Mouse (Mus musculus) megakaryocyte, embryonic 14.5 days (primary cell): ENCODE measurements around the gene Nphp4. TPM values are rescaled to one million over a fixed set of nuclear protein-coding genes. Genes with fewer than 3 reads are reported as not detected.
"Not testable (repeated sequence)": the region's sequence is repeated elsewhere in the genome, so short reads cannot be mapped to it uniquely, and the experiment has no call there.

ENCODE experiments used
- H3K27me3 ChIP-seq: replicated peaks from 2 replicates; pipeline ENCODE3; 2012; ENCODE audit warnings: inconsistent platforms
- H3K36me3 ChIP-seq: replicated peaks from 2 replicates; pipeline ENCODE3; 2012; ENCODE audit warnings: low read length, inconsistent platforms, mixed read lengths
- H3K4me1 ChIP-seq: 2 replicates; pipeline ENCODE4 v1.6.1; 2012; ENCODE audit warnings: inconsistent platforms
- H3K4me3 ChIP-seq: replicated peaks from 2 replicates; pipeline ENCODE3; 2012; ENCODE audit warnings: moderate library complexity, mild to moderate bottlenecking, inconsistent platforms
- H3K9me3 ChIP-seq: 2 replicates; pipeline ENCODE4 v1.6.1; 2012; ENCODE audit warnings: inconsistent platforms
- FLI1 ChIP-seq: IDR thresholded peaks from 2 replicates; pipeline ENCODE4 v1.6.1; 2012; ENCODE audit warnings: low read length, inconsistent platforms, mixed read lengths
- GATA1 ChIP-seq: IDR thresholded peaks from 3 replicates; pipeline ENCODE4 v1.6.1; 2012; ENCODE audit warnings: mixed read lengths, low read length, inconsistent platforms, borderline replicate concordance
- polyA plus RNA-seq: library from polyadenylated mRNA; stranded (reverse); fragments of >175 nt; gene quantifications from 2 replicates; pipeline ENCODE4 v1.2.3, GENCODE M21; 2012; ENCODE audit warnings: low replicate concordance; ENCODE audit not compliant: insufficient read depth

The Nphp4 gene
- polyA plus RNA-seq, 1 experiment = 0.64 TPM

- Histone ChIP-seq H3K27me3 (no peaks in the 10 kb centered on the region), H3K4me1 (no peaks in the 10 kb centered on the region), H3K36me3 (no peaks in the 10 kb centered on the region), H3K9me3 (peaks cover 79% of the 10 kb centered on the region), H3K4me3 (peak overlapping the region; percentile 54)
- TF ChIP-seq FLI1 (no peak), GATA1 (no peak)
These were observed 73.7 kb downstream of the Nphp4 start for GRCm38 (mm10) chr4:152550203-152550549.

GRCm38 (mm10) chr4:152553582-152554285 lies 77.2 kb downstream of the Nphp4 start:
- Histone ChIP-seq H3K4me1 (no peaks in the 10 kb centered on the region), H3K4me3 (no peak overlapping the region), H3K27me3 (no peaks in the 10 kb centered on the region), H3K9me3 (peaks cover 43% of the 10 kb centered on the region), H3K36me3 (no peaks in the 10 kb centered on the region)
- TF ChIP-seq FLI1 (no peak), GATA1 (no peak)

- Histone ChIP-seq H3K36me3 (no peaks in the 10 kb centered on the region), H3K27me3 (no peaks in the 10 kb centered on the region), H3K4me1 (no peaks in the 10 kb centered on the region), H3K9me3 (peaks cover 36% of the 10 kb centered on the region), H3K4me3 (no peak overlapping the region)
- TF ChIP-seq GATA1 = no peak
- no peak for TF ChIP-seq FLI1
These were observed 77.9 kb downstream of the Nphp4 start for GRCm38 (mm10) chr4:152554421-152554820.

GRCm38 (mm10) chr4:152555806-152556205 lies 79.3 kb downstream of the Nphp4 start:
- not testable (repeated sequence) for H3K36me3 ChIP-seq, H3K27me3 ChIP-seq, H3K4me1 ChIP-seq, H3K4me3 ChIP-seq
- peaks cover 24% of the 10 kb centered on the region for H3K9me3 ChIP-seq

- Histone ChIP-seq H3K36me3 (no peaks in the 10 kb centered on the region), H3K4me3 (peak overlapping the region; percentile 1), H3K9me3 (peaks cover 18% of the 10 kb centered on the region), H3K4me1 (no peaks in the 10 kb centered on the region), H3K27me3 (no peaks in the 10 kb centered on the region)
- TF ChIP-seq FLI1 (no peak), GATA1 (no peak)
These were observed 81.7 kb downstream of the Nphp4 start for GRCm38 (mm10) chr4:152558246-152558645.

- H3K4me3 ChIP-seq = no peak overlapping the region
- no peaks in the 10 kb centered on the region for H3K27me3 ChIP-seq
- no peaks in the 10 kb centered on the region for H3K4me1 ChIP-seq
- peaks cover 38% of the 10 kb centered on the region for H3K9me3 ChIP-seq
- TF ChIP-seq GATA1 (no peak), FLI1 (no peak)
- H3K36me3 ChIP-seq = no peaks in the 10 kb centered on the region
These were observed 91.5 kb downstream of the Nphp4 start for GRCm38 (mm10) chr4:152568006-152568405.

- H3K4me1 ChIP-seq = no peaks in the 10 kb centered on the region
- H3K36me3 ChIP-seq = no peaks in the 10 kb centered on the region
- H3K9me3 ChIP-seq = peaks cover 34% of the 10 kb centered on the region
- no peaks in the 10 kb centered on the region for H3K27me3 ChIP-seq
- H3K4me3 ChIP-seq = no peak overlapping the region
- no peak for TF ChIP-seq GATA1
- TF ChIP-seq FLI1 = no peak
These were observed 92.3 kb downstream of the Nphp4 start for GRCm38 (mm10) chr4:152568662-152569395.

GRCm38 (mm10) chr4:152574266-152574665 lies 97.8 kb downstream of the Nphp4 start:
- Histone ChIP-seq H3K36me3 (no peaks in the 10 kb centered on the region), H3K4me1 (no peaks in the 10 kb centered on the region), H3K9me3 (peaks cover 34% of the 10 kb centered on the region), H3K4me3 (no peak overlapping the region), H3K27me3 (no peaks in the 10 kb centered on the region)
- no peak for TF ChIP-seq FLI1

GRCm38 (mm10) chr4:152576826-152577225 lies 100.3 kb downstream of the Nphp4 start:
- Histone ChIP-seq H3K9me3 (peaks cover 20% of the 10 kb centered on the region), H3K36me3 (no peaks in the 10 kb centered on the region), H3K4me3 (no peak overlapping the region), H3K4me1 (no peaks in the 10 kb centered on the region), H3K27me3 (no peaks in the 10 kb centered on the region)
- TF ChIP-seq FLI1 = no peak
- no peak for TF ChIP-seq GATA1

GRCm38 (mm10) chr4:152579956-152580355 lies 103.5 kb downstream of the Nphp4 start:
- Histone ChIP-seq H3K9me3 (peaks cover 15% of the 10 kb centered on the region), H3K4me3 (no peak overlapping the region), H3K36me3 (no peaks in the 10 kb centered on the region), H3K4me1 (no peaks in the 10 kb centered on the region), H3K27me3 (no peaks in the 10 kb centered on the region)
- TF ChIP-seq FLI1 = no peak
- TF ChIP-seq GATA1 = no peak

- Histone ChIP-seq H3K4me3 (no peak overlapping the region), H3K36me3 (no peaks in the 10 kb centered on the region), H3K27me3 (no peaks in the 10 kb centered on the region), H3K9me3 (no peaks in the 10 kb centered on the region; the same call in 1 of the 2 replicates), H3K4me1 (no peaks in the 10 kb centered on the region)
- no peak for TF ChIP-seq FLI1
These were observed 105.7 kb downstream of the Nphp4 start for GRCm38 (mm10) chr4:152582206-152582605.
